Mouse (Mus musculus) midbrain, embryonic 12.5 days (tissue): ENCODE results near the gene Paox. TPM values are rescaled to one million over a fixed set of nuclear protein-coding genes. Genes with fewer than 3 reads are reported as not detected.

Experiments used
- ATAC-seq: fragments of 200-750 bp; cut with Nextera tagmentation; 2 replicates; pipeline ENCODE4 v1.8.0; 2017; ENCODE audit warnings: low read depth, moderate TSS enrichment, moderate library complexity; ENCODE audit not compliant: low FRiP score
- H3K27ac ChIP-seq: fragments of 300-500 bp; sonication (generic); replicated peaks from 2 replicates; pipeline ENCODE4 v1.5.1; 2016; ENCODE audit warnings: mild to moderate bottlenecking
- H3K27me3 ChIP-seq: fragments of 300-500 bp; sonication (generic); 2 replicates; pipeline ENCODE4 v1.6.1; 2016; ENCODE audit warnings: mild to moderate bottlenecking
- H3K36me3 ChIP-seq: fragments of 300-500 bp; sonication (generic); 2 replicates; pipeline ENCODE4 v1.6.1; 2016
- H3K4me1 ChIP-seq: fragments of 300-500 bp; sonication (generic); 2 replicates; pipeline ENCODE4 v1.6.1; 2016
- H3K4me2 ChIP-seq: fragments of 300-500 bp; sonication (generic); replicated peaks from 2 replicates; pipeline ENCODE4 v1.6.1; 2016; ENCODE audit warnings: mild to moderate bottlenecking, moderate library complexity
- H3K4me3 ChIP-seq: fragments of 300-500 bp; sonication (generic); 2 replicates; pipeline ENCODE4 v1.5.1; 2016; ENCODE audit warnings: mild to moderate bottlenecking
- H3K9ac ChIP-seq: fragments of 300-500 bp; sonication (generic); replicated peaks from 2 replicates; pipeline ENCODE4 v1.6.1; 2016; ENCODE audit warnings: mild to moderate bottlenecking, moderate library complexity
- H3K9me3 ChIP-seq: fragments of 300-500 bp; sonication (generic); 2 replicates; pipeline ENCODE4 v1.6.1; 2016; ENCODE audit warnings: mild to moderate bottlenecking
- WGBS: fragments of 180-500 bp; shearing (Covaris S2); methylation state at CpG from one replicate; pipeline ENCODE4 v1.1.7; 2016; 5-methylcytosine and 5-hydroxymethylcytosine counted together
- polyA plus RNA-seq: library from polyadenylated mRNA; unstranded; fragments of >200 nt; fragmentation: Nextera tagmentation; extraction: Ambion mirVana; gene quantifications from 2 replicates; pipeline ENCODE4 v1.2.1, GENCODE M21; 2016

Paox gene
- 9.8 and 11.3 TPM in 2 replicates for polyA plus RNA-seq

GRCm38 (mm10) chr7:140115583-140116328 lies at the start of gene Paox:
TSS of gene Paox (plus strand) at chr7:140115799.
- peak; percentile 51 for ATAC-seq
- Histone ChIP-seq H3K36me3 (peaks cover 21% of the 10 kb centered on the region), H3K4me1 (peaks cover 6% of the 10 kb centered on the region), H3K27ac (peak within 1 kb of the TSS; percentile 64), H3K27me3 (no peaks in the 10 kb centered on the region), H3K9me3 (no peaks in the 10 kb centered on the region), H3K4me2 (peak within 1 kb of the TSS; percentile 90), H3K4me3 (peak within 1 kb of the TSS; percentile 66), H3K9ac (peak within 1 kb of the TSS; percentile 80)
- 4% methylated on average over 23 of the region's 23 CpGs for WGBS

- 66% methylated on average over 6 of the region's 6 CpGs for WGBS
- Histone ChIP-seq H3K27ac (no peak overlapping the region), H3K36me3 (no peaks in the 10 kb centered on the region), H3K4me1 (peaks cover 9% of the 10 kb centered on the region), H3K27me3 (peaks cover 95% of the 10 kb centered on the region), H3K9me3 (no peaks in the 10 kb centered on the region), H3K4me3 (no peak overlapping the region), H3K9ac (no peak overlapping the region), H3K4me2 (no peak overlapping the region)
- ATAC-seq: no peak
Observed at GRCm38 (mm10) chr7:140067397-140067796, 48.2 kb upstream of the Paox start.

GRCm38 (mm10) chr7:140070042-140070711 lies 45.4 kb upstream of the Paox start:
- no peaks in the 10 kb centered on the region for H3K9me3 ChIP-seq
- 32% methylated on average over 38 of the region's 39 CpGs for WGBS
- H3K36me3 ChIP-seq: no peaks in the 10 kb centered on the region
- peak overlapping the region; percentile 22 for H3K4me3 ChIP-seq
- H3K9ac ChIP-seq: no peak overlapping the region; the same call in 1 of the 2 replicates
- H3K27ac ChIP-seq: no peak overlapping the region
- no peak for ATAC-seq
- peak overlapping the region; percentile 41 for H3K4me2 ChIP-seq
- peaks cover 85% of the 10 kb centered on the region for H3K27me3 ChIP-seq
- H3K4me1 ChIP-seq: no peaks in the 10 kb centered on the region

GRCm38 (mm10) chr7:140077698-140078097 lies 37.9 kb upstream of the Paox start:
- peaks cover 72% of the 10 kb centered on the region for H3K27me3 ChIP-seq
- H3K27ac ChIP-seq: no peak overlapping the region
- WGBS: 73% methylated on average over 6 of the region's 6 CpGs

GRCm38 (mm10) chr7:140078711-140079110 lies 36.9 kb upstream of the Paox start:
- no peak overlapping the region for H3K27ac ChIP-seq
- 5% methylated on average over 5 of the region's 5 CpGs for WGBS
- peaks cover 67% of the 10 kb centered on the region for H3K27me3 ChIP-seq
- ATAC-seq: no peak
- H3K4me1 ChIP-seq: peaks cover 26% of the 10 kb centered on the region
- H3K4me2 ChIP-seq: no peak overlapping the region
- no peaks in the 10 kb centered on the region for H3K9me3 ChIP-seq
- no peak overlapping the region for H3K4me3 ChIP-seq
- no peaks in the 10 kb centered on the region for H3K36me3 ChIP-seq
- H3K9ac ChIP-seq: no peak overlapping the region

More at GRCm38 (mm10) chr7:140077698-140078097, 37.9 kb upstream of the Paox start:
- H3K9ac ChIP-seq: no peak overlapping the region
- no peaks in the 10 kb centered on the region for H3K36me3 ChIP-seq
- peaks cover 26% of the 10 kb centered on the region for H3K4me1 ChIP-seq
- no peak overlapping the region for H3K4me3 ChIP-seq
- ATAC-seq: no peak
- no peaks in the 10 kb centered on the region for H3K9me3 ChIP-seq
- H3K4me2 ChIP-seq: no peak overlapping the region

GRCm38 (mm10) chr7:140080503-140081156 lies 35.0 kb upstream of the Paox start:
- peaks cover 68% of the 10 kb centered on the region for H3K27me3 ChIP-seq
- peak; percentile 86 for ATAC-seq
- H3K4me1 ChIP-seq: peaks cover 26% of the 10 kb centered on the region
- H3K36me3 ChIP-seq: no peaks in the 10 kb centered on the region
- H3K27ac ChIP-seq: peak overlapping the region; percentile 81
- H3K9me3 ChIP-seq: no peaks in the 10 kb centered on the region
- H3K4me2 ChIP-seq: peak overlapping the region; percentile 68
- H3K9ac ChIP-seq: peak overlapping the region; percentile 57
- whole genome bisulfite sequencing: 4% methylated on average over 24 of the region's 24 CpGs
- peak overlapping the region; percentile 42 for H3K4me3 ChIP-seq

- H3K9ac ChIP-seq: peak overlapping the region; percentile 4
- H3K4me2 ChIP-seq: peak overlapping the region; percentile 68
- ATAC-seq: no peak
- peak overlapping the region; percentile 66 for H3K27ac ChIP-seq
- WGBS: 8% methylated on average over 20 of the region's 20 CpGs
- H3K27me3 ChIP-seq: peaks cover 59% of the 10 kb centered on the region
- no peaks in the 10 kb centered on the region for H3K9me3 ChIP-seq
- peaks cover 26% of the 10 kb centered on the region for H3K4me1 ChIP-seq
- H3K36me3 ChIP-seq: no peaks in the 10 kb centered on the region
- H3K4me3 ChIP-seq: peak overlapping the region; percentile 42
Observed at GRCm38 (mm10) chr7:140081408-140082241, 34.0 kb upstream of the Paox start.

GRCm38 (mm10) chr7:140082242-140082678 lies 33.3 kb upstream of the Paox start, which contains the start of gene Caly:
TSS of gene Caly (minus strand) at chr7:140082548.
- ATAC-seq: peak; percentile 81
- H3K9ac ChIP-seq: peak within 1 kb of the TSS; percentile 4
- H3K4me1 ChIP-seq: peaks cover 26% of the 10 kb centered on the region
- H3K9me3 ChIP-seq: no peaks in the 10 kb centered on the region
- peak within 1 kb of the TSS; percentile 42 for H3K4me3 ChIP-seq
- H3K27me3 ChIP-seq: peaks cover 55% of the 10 kb centered on the region
- WGBS: 3% methylated on average over 18 of the region's 18 CpGs
- peak within 1 kb of the TSS; percentile 66 for H3K27ac ChIP-seq
- no peaks in the 10 kb centered on the region for H3K36me3 ChIP-seq
- H3K4me2 ChIP-seq: peak within 1 kb of the TSS; percentile 68

- Histone ChIP-seq H3K27me3 (no peaks in the 10 kb centered on the region), H3K27ac (no peak overlapping the region), H3K4me1 (no peaks in the 10 kb centered on the region), H3K4me2 (no peak overlapping the region), H3K4me3 (no peak overlapping the region), H3K36me3 (no peaks in the 10 kb centered on the region), H3K9me3 (no peaks in the 10 kb centered on the region), H3K9ac (no peak overlapping the region)
- WGBS: 77% methylated on average over 10 of the region's 10 CpGs
- ATAC-seq: no peak
Observed at GRCm38 (mm10) chr7:140090601-140091000, 25.0 kb upstream of the Paox start.

- H3K4me2 ChIP-seq: no peak within 1 kb of the TSS
- no peaks in the 10 kb centered on the region for H3K9me3 ChIP-seq
- WGBS: 72% methylated on average over 5 of the region's 5 CpGs
- no peak within 1 kb of the TSS for H3K9ac ChIP-seq
- H3K4me1 ChIP-seq: no peaks in the 10 kb centered on the region
- no peak for ATAC-seq
- H3K27me3 ChIP-seq: no peaks in the 10 kb centered on the region
- no peak within 1 kb of the TSS for H3K27ac ChIP-seq
- H3K36me3 ChIP-seq: no peaks in the 10 kb centered on the region
- no peak within 1 kb of the TSS for H3K4me3 ChIP-seq
Observed at GRCm38 (mm10) chr7:140092924-140093528, 22.6 kb upstream of the Paox start, which contains the start of gene Prap1. TSS of gene Prap1 (plus strand) at chr7:140093395.

- no peak overlapping the region for H3K9ac ChIP-seq
- WGBS: 71% methylated on average over 5 of the region's 5 CpGs
- no peaks in the 10 kb centered on the region for H3K27me3 ChIP-seq
- no peaks in the 10 kb centered on the region for H3K9me3 ChIP-seq
- ATAC-seq: no peak
- H3K4me3 ChIP-seq: no peak overlapping the region
- H3K36me3 ChIP-seq: no peaks in the 10 kb centered on the region
- H3K4me2 ChIP-seq: no peak overlapping the region
- H3K4me1 ChIP-seq: no peaks in the 10 kb centered on the region
- no peak overlapping the region for H3K27ac ChIP-seq
Observed at GRCm38 (mm10) chr7:140094954-140095353, 20.6 kb upstream of the Paox start.
